Mouse (Mus musculus) layer of hippocampus, postnatal 14 days (tissue): Measurements from ENCODE around the gene Olfr59. TPM values are rescaled to one million over a fixed set of nuclear protein-coding genes. Genes with fewer than 3 reads are reported as not detected.

Source experiments
- DNase-seq, 2 experiments: peaks; one replicate each; pipeline ENCODE4 v3.0.0; 2021 to 2022; ENCODE audit warnings: low spot score in 2 of 2, mixed read lengths in 1 of 2
- long read RNA-seq, 2 experiments: library from polyadenylated mRNA; stranded (forward); transcript quantifications; one replicate each; pipeline ENCODE4 v2.0.0; 2021
- total RNA-seq, 2 experiments: library from RNA; stranded (reverse); gene quantifications; 2 replicates each; pipeline ENCODE4 v1.2.3; 2021

Olfr59 gene
- not detected for total RNA-seq
- long read RNA-seq, experiment 1 = 0 reads
- long read RNA-seq, experiment 2 = 0 reads

GRCm38 (mm10) chr11:74283436-74283835, at the start of gene Olfr59:
Gene Olfr59 (plus strand): TSS chr11:74283736.
- DNase-seq = no peak

- no peak for DNase-seq
Measured at GRCm38 (mm10) chr11:74241201-74241600, 42.3 kb upstream of the Olfr59 start.

GRCm38 (mm10) chr11:74259508-74259907, 24.0 kb upstream of the Olfr59 start, which contains the start of gene Olfr406:
Gene Olfr406 (plus strand): TSS chr11:74259808.
- no peak for DNase-seq

- no peak for DNase-seq
Measured at GRCm38 (mm10) chr11:74287256-74287655, 3.7 kb downstream of the Olfr59 start.

- DNase-seq = no peak
Measured at GRCm38 (mm10) chr11:74326044-74326443, 42.5 kb downstream of the Olfr59 start.

- DNase-seq = no peak
Measured at GRCm38 (mm10) chr11:74328781-74329180, 45.2 kb downstream of the Olfr59 start.

GRCm38 (mm10) chr11:74337931-74338330, 54.4 kb downstream of the Olfr59 start, which contains the start of gene Olfr410:
Gene Olfr410 (minus strand): TSS chr11:74338031.
- no peak for DNase-seq

Other genes starting within 250 kb of the Olfr59 start
- gene Olfr139, start 227.2 kb upstream of the Olfr59 start, total RNA-seq = not detected
- not detected for gene Olfr399, start 227.1 kb upstream of the Olfr59 start, total RNA-seq
- not detected for gene Zfp616, start 213.8 kb upstream of the Olfr59 start, total RNA-seq
- not detected for gene Olfr401, start 170.0 kb upstream of the Olfr59 start, total RNA-seq
- not detected for gene Olfr402, start 130.2 kb upstream of the Olfr59 start, total RNA-seq
- gene Olfr403, start 97.5 kb upstream of the Olfr59 start, total RNA-seq = not detected
- gene Olfr43, start 72.4 kb upstream of the Olfr59 start, total RNA-seq = not detected
- gene Olfr406, start 23.9 kb upstream of the Olfr59 start, total RNA-seq = not detected
- gene Olfr410, start 54.3 kb downstream of the Olfr59 start, total RNA-seq = not detected
- not detected for gene Olfr411, start 68.9 kb downstream of the Olfr59 start, total RNA-seq
- not detected for gene Olfr412, start 78.3 kb downstream of the Olfr59 start, total RNA-seq